Mouse (Mus musculus): Measurements from ENCODE around the gene Lrg1. TPM values are rescaled to one million over a fixed set of nuclear protein-coding genes. Genes with fewer than 3 reads are reported as not detected.
A peak's percentile ranks its signal among the peaks of the same experiment; 100 is the strongest.

Gene Lrg1
- total and polyA plus RNA-seq, 3 experiments = not detected

- peak; percentile 93 for DNase-seq (ENCODE audit: extremely low read depth)
- Histone ChIP-seq H3K9ac (ENCODE audit: insufficient read depth, low read depth) (peak overlapping the region; percentile 89), H3K27ac (ENCODE audit: insufficient read depth, low read depth) (0 out of 2 replicates have a peak overlapping the region, but pooled peaks have one; percentile 8), H3K9me3 (replicated peaks; ENCODE audit: low read length) (no peaks in the 10 kb centered on the region), H3K4me1 (ENCODE audit: control insufficient read depth in 1 of 2, insufficient read depth in 2 of 2) (peaks cover 0 to 34% of the 10 kb centered on the region in 2 experiments; a peak in 3 of 4 replicates), H3K27me3 (replicated peaks) (no peaks in the 10 kb centered on the region), H3K4me3 (replicated peaks in 1 of 3; ENCODE audit: low read depth in 2 of 3, low read length in 2 of 3, poor library complexity in 1 of 3) (peak overlapping the region; percentile 71 to 94 (median 90)), H3K36me3 (replicated peaks in 1 of 2; ENCODE audit: control insufficient read depth in 1 of 2, insufficient read depth in 1 of 2, low read length in 1 of 2) (peaks cover 11 to 35% of the 10 kb centered on the region in 2 experiments), H3K4me2 (ENCODE audit: insufficient read depth, low read depth, poor library complexity, severe bottlenecking) (peak overlapping the region; percentile 49), H3K79me2 (replicated peaks; ENCODE audit: control insufficient read depth, extremely low read depth, insufficient read depth, poor library complexity, severe bottlenecking) (peaks cover 20% of the 10 kb centered on the region)
- peak; percentile 34; the same call in 1 of the 2 replicates for TF ChIP-seq SIN3A (IDR thresholded peaks at IDR 0.05; ENCODE audit: low read length)
- TF ChIP-seq POLR2A (IDR thresholded peaks at IDR 0.05; ENCODE audit: low read depth, low read length) = peak; percentile 71
- TF ChIP-seq NELFE (IDR thresholded peaks at IDR 0.05; ENCODE audit: low read depth, low read length) = peak; percentile 55
- TF ChIP-seq CHD2 (IDR thresholded peaks at IDR 0.05; ENCODE audit: low read length) = peak; percentile 94
- peak; percentile 81 for TF ChIP-seq HCFC1 (IDR thresholded peaks at IDR 0.05; ENCODE audit: low read depth, low read length)
- peak; percentile 93 for TF ChIP-seq ELF1 (IDR thresholded peaks at IDR 0.05; ENCODE audit: low read depth, low read length)
- TF ChIP-seq MAFK (IDR thresholded peaks at IDR 0.05; ENCODE audit: insufficient replicate concordance, low read length) = no peak
- TF ChIP-seq SMC3 (IDR thresholded peaks at IDR 0.05; ENCODE audit: low read depth, low read length) = no peak
- TF ChIP-seq ETS1 (conservative IDR thresholded peaks at IDR 0.05; ENCODE audit: low read depth, low read length) = no peak
- TF ChIP-seq KAT2A (IDR thresholded peaks at IDR 0.05; ENCODE audit: insufficient replicate concordance, low read length) = 0 out of 2 replicates have a peak, but pooled peaks have one; percentile 67
- 0 out of 2 replicates have a peak, but pooled peaks have one; percentile 24 for TF ChIP-seq POLR2AphosphoS2 (IDR thresholded peaks at IDR 0.05; ENCODE audit: low read depth, low read length)
- peak; percentile 72; the same call in 1 of the 2 replicates for TF ChIP-seq TBP (conservative IDR thresholded peaks at IDR 0.05; ENCODE audit: low read depth, low read length)
- dilution Hi-C loops (cut with MboI; ENCODE audit: extremely low pct_ligation_motif_present, extremely low pct_unique_long_range_greater_than_20kb, low sequenced_read_pairs) = no loop called here
- in situ Hi-C loops (cut with MboI; ENCODE audit: low pct_ligation_motif_present, low pct_unique_long_range_greater_than_20kb, low sequenced_read_pairs) = loop anchor here (5.0 kb wide), 1 partner anchor 36 kb away; the partner anchor contains the start of gene Plin5
These were observed 40.8 kb downstream of the Lrg1 start for GRCm38 (mm10) chr17:56080781-56081585.

GRCm38 (mm10) chr17:56079921-56080320 is 41.9 kb downstream of the Lrg1 start:
- Histone ChIP-seq H3K4me1 (ENCODE audit: control insufficient read depth in 1 of 2, insufficient read depth in 2 of 2) (peaks cover 0 to 42% of the 10 kb centered on the region in 2 experiments; a peak in 3 of 4 replicates), H3K4me3 (replicated peaks in 1 of 3; ENCODE audit: low read depth in 2 of 3, low read length in 2 of 3, poor library complexity in 1 of 3) (peak overlapping the region; percentile 71 to 94 (median 90)), H3K36me3 (replicated peaks in 1 of 2; ENCODE audit: control insufficient read depth in 1 of 2, insufficient read depth in 1 of 2, low read length in 1 of 2) (peaks cover 8 to 26% of the 10 kb centered on the region in 2 experiments), H3K4me2 (ENCODE audit: insufficient read depth, low read depth, poor library complexity, severe bottlenecking) (peak overlapping the region; percentile 49), H3K27me3 (replicated peaks) (no peaks in the 10 kb centered on the region), H3K9me3 (replicated peaks; ENCODE audit: low read length) (no peaks in the 10 kb centered on the region), H3K9ac (ENCODE audit: insufficient read depth, low read depth) (peak overlapping the region; percentile 89), H3K79me2 (replicated peaks; ENCODE audit: control insufficient read depth, extremely low read depth, insufficient read depth, poor library complexity, severe bottlenecking) (peaks cover 20% of the 10 kb centered on the region), H3K27ac (ENCODE audit: insufficient read depth, low read depth) (no peak overlapping the region)
- in situ Hi-C loops (cut with MboI; ENCODE audit: low pct_ligation_motif_present, low pct_unique_long_range_greater_than_20kb, low sequenced_read_pairs) = loop anchor here (5.0 kb wide), 2 partner anchors 37 to 38 kb away; partner anchors contain the start of genes Chaf1a and Plin5
- TF ChIP-seq POLR2A (IDR thresholded peaks at IDR 0.05; ENCODE audit: low read depth, low read length) = no peak
- TF ChIP-seq ZKSCAN1 (IDR thresholded peaks at IDR 0.05; ENCODE audit: borderline replicate concordance, low read depth, low read length) = no peak
- no peak for TF ChIP-seq TCF12 (IDR thresholded peaks at IDR 0.05; ENCODE audit: low read depth, low read length)
- TF ChIP-seq E2F4 (IDR thresholded peaks at IDR 0.05; ENCODE audit: insufficient replicate concordance, low read depth, low read length) = no peak
- TF ChIP-seq CTCF (conservative IDR thresholded peaks at IDR 0.05 in 1 of 2, IDR thresholded peaks at IDR 0.05 in 1 of 2; ENCODE audit: low read depth in 2 of 2, low read length in 2 of 2) = no peak
- no peak for TF ChIP-seq GABPA (IDR thresholded peaks at IDR 0.05; ENCODE audit: insufficient replicate concordance, low read depth, low read length)
- no peak for TF ChIP-seq ETS1 (conservative IDR thresholded peaks at IDR 0.05; ENCODE audit: low read depth, low read length)
- no peak for TF ChIP-seq KAT2A (IDR thresholded peaks at IDR 0.05; ENCODE audit: insufficient replicate concordance, low read length)
- TF ChIP-seq ELF1 (IDR thresholded peaks at IDR 0.05; ENCODE audit: low read depth, low read length) = no peak
- no peak for TF ChIP-seq PAX5 (IDR thresholded peaks at IDR 0.05; ENCODE audit: low read length)
- TF ChIP-seq ZNF384 (IDR thresholded peaks at IDR 0.05; ENCODE audit: low read depth, low read length) = no peak
- TF ChIP-seq TBP (conservative IDR thresholded peaks at IDR 0.05; ENCODE audit: low read depth, low read length) = no peak
- no peak for TF ChIP-seq RCOR1 (conservative IDR thresholded peaks at IDR 0.05; ENCODE audit: low read depth, low read length)
- dilution Hi-C loops (cut with MboI; ENCODE audit: extremely low pct_ligation_motif_present, extremely low pct_unique_long_range_greater_than_20kb, low sequenced_read_pairs) = no loop called here
- DNase-seq (ENCODE audit: extremely low read depth) = no peak

All from CH12.LX (cell line).